Mouse (Mus musculus): ENCODE measurements around the gene Chac2. TPM values are rescaled to one million over a fixed set of nuclear protein-coding genes. Genes with fewer than 3 reads are reported as not detected.

The Chac2 gene
- total RNA-seq, 2 experiments from 2014 or later: 7.5 to 7.8 TPM

Other genes starting within 250 kb of the Chac2 start
- 36.4 and 46.1 TPM in 2 replicates for gene Psme4, start 214.6 kb downstream of the Chac2 start, total RNA-seq (2014; fragmentation: Nextera tagmentation)
- 51.5 and 51.8 TPM in 2 replicates for gene Psme4, start 214.6 kb downstream of the Chac2 start, total RNA-seq (2017)
- not detected in 2 replicates for gene Gpr75, start 101.0 kb downstream of the Chac2 start, total RNA-seq (2014; fragmentation: Nextera tagmentation)
- gene Gpr75, start 101.0 kb downstream of the Chac2 start, total RNA-seq (2017): not detected in 2 replicates
- gene Asb3, start 100.9 kb downstream of the Chac2 start, total RNA-seq (2014; fragmentation: Nextera tagmentation): 13.8 and 18.5 TPM in 2 replicates
- 15.8 and 17.8 TPM in 2 replicates for gene Asb3, start 100.9 kb downstream of the Chac2 start, total RNA-seq (2017)
- 33.5 and 34.9 TPM in 2 replicates for gene Erlec1, start 32.0 kb downstream of the Chac2 start, total RNA-seq (2014; fragmentation: Nextera tagmentation)
- gene Erlec1, start 32.0 kb downstream of the Chac2 start, total RNA-seq (2017): 27.1 and 33.7 TPM in 2 replicates
- not detected in 2 replicates for gene Gm17332, start 196.1 kb upstream of the Chac2 start, total RNA-seq (2014; fragmentation: Nextera tagmentation)
- gene Gm17332, start 196.1 kb upstream of the Chac2 start, total RNA-seq (2017): not detected in 2 replicates